Mouse (Mus musculus): ENCODE measurements at regions not wholly inside any gene's neighbourhood (a gene's known extent, or its start where the extent isn't known, plus 50 kb on each side); places are given as distances from the start of the nearest gene placed in this dataset.

GRCm38 (mm10) chr6:81724601-81725545 lies 198.6 kb upstream of the Gcfc2 start:
- no peak for DNase-seq (ENCODE audit: low spot score)
- no peak overlapping the region for H3K4me3 ChIP-seq (ENCODE audit: low read depth, low read length)
- no peaks in the 10 kb centered on the region for H3K4me1 ChIP-seq (ENCODE audit: control insufficient read depth, insufficient read depth, low read length)
- no peaks in the 10 kb centered on the region for H3K9me3 ChIP-seq (ENCODE audit: control insufficient read depth, low read length)
- no peak for ATAC-seq (ENCODE audit: insufficient number of reproducible peaks, low FRiP score, low TSS enrichment, low read depth)
- H3K4me2 ChIP-seq (ENCODE audit: low read depth, severe bottlenecking): no peak overlapping the region
- WGBS: 87% methylated on average over 4 of the region's 4 CpGs
- H3K27ac ChIP-seq (replicated peaks; ENCODE audit: low read depth, low read length): no peak overlapping the region
- H3K27me3 ChIP-seq (ENCODE audit: control insufficient read depth, insufficient read depth, low read length): no peaks in the 10 kb centered on the region
- no peak overlapping the region for H3K9ac ChIP-seq (ENCODE audit: low read length)
- no peaks in the 10 kb centered on the region for H3K36me3 ChIP-seq (ENCODE audit: control insufficient read depth, insufficient read depth, low read length)

- WGBS: 76% methylated on average over 5 of the region's 5 CpGs
- no peak overlapping the region for H3K4me3 ChIP-seq (ENCODE audit: low read depth, low read length)
- no peaks in the 10 kb centered on the region for H3K4me1 ChIP-seq (ENCODE audit: control insufficient read depth, insufficient read depth, low read length)
- H3K9me3 ChIP-seq (ENCODE audit: control insufficient read depth, low read length): no peaks in the 10 kb centered on the region
- no peak for ATAC-seq (ENCODE audit: insufficient number of reproducible peaks, low FRiP score, low TSS enrichment, low read depth)
- H3K36me3 ChIP-seq (ENCODE audit: control insufficient read depth, insufficient read depth, low read length): no peaks in the 10 kb centered on the region
- no peak overlapping the region for H3K9ac ChIP-seq (ENCODE audit: low read length)
- no peak overlapping the region for H3K4me2 ChIP-seq (ENCODE audit: low read depth, severe bottlenecking)
- H3K27ac ChIP-seq (replicated peaks; ENCODE audit: low read depth, low read length): no peak overlapping the region
- no peaks in the 10 kb centered on the region for H3K27me3 ChIP-seq (ENCODE audit: control insufficient read depth, insufficient read depth, low read length)
- DNase-seq (ENCODE audit: low spot score): no peak
These were observed 191.8 kb upstream of the Gcfc2 start for GRCm38 (mm10) chr6:81731631-81732030.

- Histone ChIP-seq H3K27ac (replicated peaks; ENCODE audit: low read depth, low read length) (no peak overlapping the region), H3K9me3 (ENCODE audit: control insufficient read depth, low read length) (no peaks in the 10 kb centered on the region), H3K4me2 (ENCODE audit: low read depth, severe bottlenecking) (no peak overlapping the region), H3K9ac (ENCODE audit: low read length) (no peak overlapping the region), H3K4me3 (ENCODE audit: low read depth, low read length) (no peak overlapping the region), H3K4me1 (ENCODE audit: control insufficient read depth, insufficient read depth, low read length) (no peaks in the 10 kb centered on the region), H3K27me3 (ENCODE audit: control insufficient read depth, insufficient read depth, low read length) (no peaks in the 10 kb centered on the region), H3K36me3 (ENCODE audit: control insufficient read depth, insufficient read depth, low read length) (no peaks in the 10 kb centered on the region)
- ATAC-seq (ENCODE audit: insufficient number of reproducible peaks, low FRiP score, low TSS enrichment, low read depth): no peak
- DNase-seq (ENCODE audit: low spot score): no peak
- 70% methylated on average over 3 of the region's 3 CpGs for WGBS
These were observed 189.9 kb upstream of the Gcfc2 start for GRCm38 (mm10) chr6:81733527-81733926.

- no peaks in the 10 kb centered on the region for H3K4me1 ChIP-seq (ENCODE audit: control insufficient read depth, insufficient read depth, low read length)
- H3K9ac ChIP-seq (ENCODE audit: low read length): no peak overlapping the region
- H3K27me3 ChIP-seq (ENCODE audit: control insufficient read depth, insufficient read depth, low read length): no peaks in the 10 kb centered on the region
- no peak overlapping the region for H3K27ac ChIP-seq (replicated peaks; ENCODE audit: low read depth, low read length)
- 90% methylated on average over 5 of the region's 5 CpGs for WGBS
- DNase-seq (ENCODE audit: low spot score) (no peak), ATAC-seq (ENCODE audit: insufficient number of reproducible peaks, low FRiP score, low TSS enrichment, low read depth) (no peak)
- no peaks in the 10 kb centered on the region for H3K36me3 ChIP-seq (ENCODE audit: control insufficient read depth, insufficient read depth, low read length)
- H3K4me2 ChIP-seq (ENCODE audit: low read depth, severe bottlenecking): no peak overlapping the region
- no peak overlapping the region for H3K4me3 ChIP-seq (ENCODE audit: low read depth, low read length)
- no peaks in the 10 kb centered on the region for H3K9me3 ChIP-seq (ENCODE audit: control insufficient read depth, low read length)
These were observed 185.0 kb upstream of the Gcfc2 start for GRCm38 (mm10) chr6:81738466-81738865.

- WGBS: 73% methylated on average over 3 of the region's 3 CpGs
- H3K4me1 ChIP-seq (ENCODE audit: control insufficient read depth, insufficient read depth, low read length): no peaks in the 10 kb centered on the region
- H3K9me3 ChIP-seq (ENCODE audit: control insufficient read depth, low read length): no peaks in the 10 kb centered on the region
- no peaks in the 10 kb centered on the region for H3K36me3 ChIP-seq (ENCODE audit: control insufficient read depth, insufficient read depth, low read length)
- no peaks in the 10 kb centered on the region for H3K27me3 ChIP-seq (ENCODE audit: control insufficient read depth, insufficient read depth, low read length)
- DNase-seq (ENCODE audit: low spot score): no peak
- H3K4me3 ChIP-seq (ENCODE audit: low read depth, low read length): no peak overlapping the region
- no peak overlapping the region for H3K9ac ChIP-seq (ENCODE audit: low read length)
- H3K4me2 ChIP-seq (ENCODE audit: low read depth, severe bottlenecking): no peak overlapping the region
- H3K27ac ChIP-seq (replicated peaks; ENCODE audit: low read depth, low read length): no peak overlapping the region
- no peak for ATAC-seq (ENCODE audit: insufficient number of reproducible peaks, low FRiP score, low TSS enrichment, low read depth)
These were observed 173.8 kb upstream of the Gcfc2 start for GRCm38 (mm10) chr6:81749681-81750080.

GRCm38 (mm10) chr6:81751631-81752030 lies 171.8 kb upstream of the Gcfc2 start:
- Histone ChIP-seq H3K4me3 (ENCODE audit: low read depth, low read length) (no peak overlapping the region), H3K9ac (ENCODE audit: low read length) (no peak overlapping the region), H3K4me1 (ENCODE audit: control insufficient read depth, insufficient read depth, low read length) (no peaks in the 10 kb centered on the region), H3K27me3 (ENCODE audit: control insufficient read depth, insufficient read depth, low read length) (no peaks in the 10 kb centered on the region), H3K4me2 (ENCODE audit: low read depth, severe bottlenecking) (no peak overlapping the region), H3K9me3 (ENCODE audit: control insufficient read depth, low read length) (no peaks in the 10 kb centered on the region), H3K36me3 (ENCODE audit: control insufficient read depth, insufficient read depth, low read length) (no peaks in the 10 kb centered on the region), H3K27ac (replicated peaks; ENCODE audit: low read depth, low read length) (no peak overlapping the region)
- DNase-seq (ENCODE audit: low spot score) (no peak), ATAC-seq (ENCODE audit: insufficient number of reproducible peaks, low FRiP score, low TSS enrichment, low read depth) (no peak)
- 91% methylated on average over 5 of the region's 5 CpGs for WGBS

GRCm38 (mm10) chr6:81756242-81756641 lies 167.2 kb upstream of the Gcfc2 start:
- ATAC-seq (ENCODE audit: insufficient number of reproducible peaks, low FRiP score, low TSS enrichment, low read depth): no peak
- Histone ChIP-seq H3K27me3 (ENCODE audit: control insufficient read depth, insufficient read depth, low read length) (no peaks in the 10 kb centered on the region), H3K4me1 (ENCODE audit: control insufficient read depth, insufficient read depth, low read length) (no peaks in the 10 kb centered on the region), H3K27ac (replicated peaks; ENCODE audit: low read depth, low read length) (no peak overlapping the region), H3K9ac (ENCODE audit: low read length) (no peak overlapping the region), H3K4me2 (ENCODE audit: low read depth, severe bottlenecking) (no peak overlapping the region), H3K4me3 (ENCODE audit: low read depth, low read length) (no peak overlapping the region), H3K9me3 (ENCODE audit: control insufficient read depth, low read length) (no peaks in the 10 kb centered on the region), H3K36me3 (ENCODE audit: control insufficient read depth, insufficient read depth, low read length) (no peaks in the 10 kb centered on the region)
- WGBS: 85% methylated on average over 7 of the region's 7 CpGs
- no peak for DNase-seq (ENCODE audit: low spot score)

GRCm38 (mm10) chr6:81758876-81759275 lies 164.6 kb upstream of the Gcfc2 start:
- Histone ChIP-seq H3K9me3 (ENCODE audit: control insufficient read depth, low read length) (no peaks in the 10 kb centered on the region), H3K4me1 (ENCODE audit: control insufficient read depth, insufficient read depth, low read length) (no peaks in the 10 kb centered on the region), H3K4me2 (ENCODE audit: low read depth, severe bottlenecking) (no peak overlapping the region), H3K4me3 (ENCODE audit: low read depth, low read length) (no peak overlapping the region), H3K36me3 (ENCODE audit: control insufficient read depth, insufficient read depth, low read length) (no peaks in the 10 kb centered on the region), H3K27me3 (ENCODE audit: control insufficient read depth, insufficient read depth, low read length) (no peaks in the 10 kb centered on the region), H3K9ac (ENCODE audit: low read length) (no peak overlapping the region), H3K27ac (replicated peaks; ENCODE audit: low read depth, low read length) (no peak overlapping the region)
- ATAC-seq (ENCODE audit: insufficient number of reproducible peaks, low FRiP score, low TSS enrichment, low read depth): no peak
- WGBS: 88% methylated on average over 5 of the region's 5 CpGs
- no peak for DNase-seq (ENCODE audit: low spot score)

GRCm38 (mm10) chr6:81760181-81760580 lies 163.3 kb upstream of the Gcfc2 start:
- no peaks in the 10 kb centered on the region for H3K4me1 ChIP-seq (ENCODE audit: control insufficient read depth, insufficient read depth, low read length)
- no peak overlapping the region for H3K4me3 ChIP-seq (ENCODE audit: low read depth, low read length)
- 82% methylated on average over 2 of the region's 2 CpGs for WGBS
- H3K36me3 ChIP-seq (ENCODE audit: control insufficient read depth, insufficient read depth, low read length): no peaks in the 10 kb centered on the region
- no peak for ATAC-seq (ENCODE audit: insufficient number of reproducible peaks, low FRiP score, low TSS enrichment, low read depth)
- no peak overlapping the region for H3K9ac ChIP-seq (ENCODE audit: low read length)
- no peak overlapping the region for H3K4me2 ChIP-seq (ENCODE audit: low read depth, severe bottlenecking)
- no peaks in the 10 kb centered on the region for H3K9me3 ChIP-seq (ENCODE audit: control insufficient read depth, low read length)
- DNase-seq (ENCODE audit: low spot score): no peak
- H3K27me3 ChIP-seq (ENCODE audit: control insufficient read depth, insufficient read depth, low read length): no peaks in the 10 kb centered on the region
- no peak overlapping the region for H3K27ac ChIP-seq (replicated peaks; ENCODE audit: low read depth, low read length)
